Mouse (Mus musculus) C2C12 (cell line): ENCODE data around the gene Npsr1. TPM values are rescaled to one million over a fixed set of nuclear protein-coding genes. Genes with fewer than 3 reads are reported as not detected.

ENCODE experiments used
- H3K27me3 ChIP-seq: one replicate; pipeline ENCODE4 v1.6.1; 2011; ENCODE audit not compliant: control insufficient read depth, insufficient read depth, insufficient read length
- H3K36me3 ChIP-seq: one replicate; pipeline ENCODE4 v1.6.1; 2011; ENCODE audit not compliant: control insufficient read depth, insufficient read depth
- H3K4me3 ChIP-seq: one replicate; pipeline ENCODE4 v1.5.1; 2011; ENCODE audit warnings: mild to moderate bottlenecking, control low read depth; ENCODE audit not compliant: poor library complexity, insufficient read depth, severe bottlenecking
- H3K79me2 ChIP-seq: one replicate; pipeline ENCODE4 v1.6.1; 2011; ENCODE audit not compliant: control insufficient read depth, insufficient read depth
- H3K79me3 ChIP-seq: one replicate; pipeline ENCODE4 v1.6.1; 2011; ENCODE audit warnings: low read depth, control low read depth
- H3ac ChIP-seq: one replicate; pipeline ENCODE3; 2011; ENCODE audit warnings: low read depth; ENCODE audit not compliant: control insufficient read depth, insufficient read length
- CEBPB ChIP-seq: IDR thresholded peaks from one replicate; pipeline ENCODE4 v1.6.1; 2011; ENCODE audit warnings: low read depth, mild to moderate bottlenecking, control low read depth, moderate library complexity
- CTCF ChIP-seq: IDR thresholded peaks from one replicate; pipeline ENCODE4 v1.5.1; 2011; ENCODE audit not compliant: control insufficient read depth, insufficient read depth, insufficient read length
- FOSL1 ChIP-seq: IDR thresholded peaks from one replicate; pipeline ENCODE4 v1.8.0; 2011; ENCODE audit warnings: mild to moderate bottlenecking, low read length; ENCODE audit not compliant: poor library complexity, insufficient read depth, severe bottlenecking
- MAX ChIP-seq: IDR thresholded peaks from one replicate; pipeline ENCODE4 v1.6.1; 2011; ENCODE audit warnings: mild to moderate bottlenecking, control low read depth
- MYOD1 ChIP-seq: IDR thresholded peaks from one replicate; pipeline ENCODE4 v1.6.1; 2011; ENCODE audit warnings: low read depth; ENCODE audit not compliant: control insufficient read depth, insufficient read length
- MYOG ChIP-seq: IDR thresholded peaks from one replicate; pipeline ENCODE4 v1.6.1; 2011; ENCODE audit not compliant: control insufficient read depth, insufficient read length; ENCODE audit errors: extremely low read depth
- USF1 ChIP-seq: IDR thresholded peaks from one replicate; pipeline ENCODE4 v1.6.1; 2011; ENCODE audit warnings: low read depth, mild to moderate bottlenecking, control low read depth, moderate library complexity
- polyA plus RNA-seq: library from polyadenylated mRNA; unstranded; fragments of >200 nt; fragmentation: generic; extraction: Trizol; gene quantifications from one replicate; pipeline ENCODE4 v1.2.1, GENCODE M21; 2012; ENCODE audit warnings: missing spikeins

Gene Npsr1
- polyA plus RNA-seq, 1 experiment, result not detected

- no peak for TF ChIP-seq FOSL1
- no peak for TF ChIP-seq CEBPB
- TF ChIP-seq USF1, result no peak
- TF ChIP-seq MYOG, result no peak
- no peak for TF ChIP-seq CTCF
- TF ChIP-seq MYOD1, result no peak
- no peak for TF ChIP-seq MAX
- H3K27me3 ChIP-seq, result no peaks in the 10 kb centered on the region
- no peaks in the 10 kb centered on the region for H3K79me2 ChIP-seq
- H3K79me3 ChIP-seq, result no peaks in the 10 kb centered on the region
- H3K36me3 ChIP-seq, result no peaks in the 10 kb centered on the region
- no peak overlapping the region for H3K4me3 ChIP-seq
- no peak overlapping the region for H3ac ChIP-seq
Observed at GRCm38 (mm10) chr9:24160409-24160808, 62.6 kb downstream of the Npsr1 start.

GRCm38 (mm10) chr9:24168501-24168900 is 70.7 kb downstream of the Npsr1 start:
- TF ChIP-seq FOSL1 (no peak), MAX (no peak), USF1 (no peak), CEBPB (no peak)
- Histone ChIP-seq H3K36me3 (no peaks in the 10 kb centered on the region), H3K4me3 (no peak overlapping the region), H3K79me3 (no peaks in the 10 kb centered on the region), H3K27me3 (no peaks in the 10 kb centered on the region), H3ac (no peak overlapping the region), H3K79me2 (no peaks in the 10 kb centered on the region)

- TF ChIP-seq CEBPB, result no peak
- no peak for TF ChIP-seq FOSL1
- no peak for TF ChIP-seq CTCF
- no peak for TF ChIP-seq MAX
- TF ChIP-seq MYOG, result no peak
- no peak for TF ChIP-seq MYOD1
- no peak for TF ChIP-seq USF1
- Histone ChIP-seq H3ac (no peak overlapping the region), H3K79me2 (no peaks in the 10 kb centered on the region), H3K4me3 (no peak overlapping the region), H3K27me3 (no peaks in the 10 kb centered on the region), H3K36me3 (no peaks in the 10 kb centered on the region), H3K79me3 (no peaks in the 10 kb centered on the region)
Observed at GRCm38 (mm10) chr9:24170728-24171127, 72.9 kb downstream of the Npsr1 start.

GRCm38 (mm10) chr9:24178744-24179143 is 80.9 kb downstream of the Npsr1 start:
- H3K79me3 ChIP-seq, result no peaks in the 10 kb centered on the region
- TF ChIP-seq USF1 (no peak), MYOD1 (no peak), CTCF (no peak)
- H3K4me3 ChIP-seq, result no peak overlapping the region
- H3K36me3 ChIP-seq, result no peaks in the 10 kb centered on the region
- no peak overlapping the region for H3ac ChIP-seq
- no peaks in the 10 kb centered on the region for H3K27me3 ChIP-seq
- H3K79me2 ChIP-seq, result no peaks in the 10 kb centered on the region

GRCm38 (mm10) chr9:24180926-24181325 is 83.1 kb downstream of the Npsr1 start:
- Histone ChIP-seq H3ac (no peak overlapping the region), H3K27me3 (no peaks in the 10 kb centered on the region), H3K4me3 (no peak overlapping the region), H3K36me3 (no peaks in the 10 kb centered on the region), H3K79me3 (no peaks in the 10 kb centered on the region), H3K79me2 (no peaks in the 10 kb centered on the region)
- TF ChIP-seq MYOD1 (no peak), CEBPB (no peak), MAX (no peak), USF1 (no peak), CTCF (no peak)

- no peaks in the 10 kb centered on the region for H3K79me2 ChIP-seq
- H3K36me3 ChIP-seq, result no peaks in the 10 kb centered on the region
- H3ac ChIP-seq, result no peak overlapping the region
- H3K79me3 ChIP-seq, result no peaks in the 10 kb centered on the region
- TF ChIP-seq MYOG (no peak), USF1 (no peak), MAX (no peak)
- H3K4me3 ChIP-seq, result no peak overlapping the region
- no peaks in the 10 kb centered on the region for H3K27me3 ChIP-seq
Observed at GRCm38 (mm10) chr9:24186289-24186688, 88.5 kb downstream of the Npsr1 start.
